Mouse (Mus musculus): ENCODE data around the gene Gm7978. TPM values are rescaled to one million over a fixed set of nuclear protein-coding genes. Genes with fewer than 3 reads are reported as not detected.

The Gm7978 gene
- polyA plus RNA-seq (2017; shearing (Covaris generic)), result not detected

DNA sequence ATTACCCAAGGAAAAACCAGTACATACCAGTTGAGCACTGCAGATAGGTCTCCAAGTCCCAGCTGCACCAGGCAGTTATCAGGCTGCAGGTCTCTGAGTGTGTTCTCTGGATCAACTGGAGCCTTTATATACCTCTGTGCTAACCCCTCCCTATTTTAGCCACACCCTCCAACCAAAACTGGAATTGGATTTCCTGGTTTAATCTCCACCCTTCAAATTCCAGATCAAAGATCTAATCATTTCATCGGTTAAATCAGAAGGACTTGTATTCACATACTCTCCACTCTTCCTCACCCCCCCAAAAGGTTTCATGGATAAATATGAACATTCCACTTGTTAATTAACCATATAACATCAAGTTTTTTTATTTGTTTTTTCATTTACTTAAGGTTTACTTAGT, at the start of gene Gm7978:
Gene Gm7978, minus strand, starts transcription at position 101 of the 400 bp plus-strand sequence.

DNA sequence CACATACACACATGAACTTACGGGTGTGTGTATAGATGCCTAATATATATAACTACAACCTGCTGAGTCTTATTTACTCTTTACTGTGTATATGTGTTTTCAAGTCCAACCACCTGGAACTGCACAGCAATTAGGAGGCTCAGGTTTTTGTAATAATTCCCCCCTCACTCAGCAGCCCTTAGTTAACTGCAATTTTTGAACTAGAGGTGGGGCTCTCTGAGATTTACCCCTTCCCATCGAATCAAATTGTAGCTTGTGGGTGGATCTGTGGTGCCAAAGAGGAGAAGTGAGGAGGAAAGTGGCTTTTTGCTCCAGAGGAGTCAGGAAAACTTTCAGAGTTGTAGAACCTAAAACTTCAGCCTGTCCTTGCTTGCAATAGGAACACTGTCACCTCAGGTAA, 39.7 kb upstream of the Gm7978 start, which contains the start of gene E330014E10Rik:
Gene E330014E10Rik, plus strand, starts transcription at position 301 of the 400 bp plus-strand sequence.

DNA sequence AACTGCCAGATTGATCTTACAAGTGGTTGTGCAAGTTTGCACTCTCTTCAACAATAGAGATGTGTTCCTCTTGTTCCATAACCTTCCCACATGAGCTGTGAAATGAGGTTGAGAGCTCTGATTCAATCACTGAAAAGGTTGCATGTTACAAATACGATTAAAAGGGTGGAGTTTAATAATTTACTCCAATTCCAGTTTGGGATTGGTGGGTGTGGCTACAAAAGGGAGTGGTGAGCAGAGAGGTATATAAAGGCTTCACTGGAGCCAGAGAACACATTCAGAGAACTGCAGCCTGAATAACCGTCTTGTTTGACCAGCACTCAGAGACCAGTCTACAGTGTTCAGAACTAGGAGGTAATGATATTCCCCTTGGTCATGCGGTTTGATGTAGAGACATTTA, 5.7 kb upstream of the Gm7978 start, which contains the start of gene Gm7982:
Gene Gm7982, plus strand, starts transcription at position 301 of the 400 bp plus-strand sequence.

Other genes starting within 250 kb of the Gm7978 start
- not detected for gene Gm3286, start 225.4 kb downstream of the Gm7978 start, polyA plus RNA-seq (2017; shearing (Covaris generic))
- not detected for gene Gm7971, start 141.3 kb downstream of the Gm7978 start, polyA plus RNA-seq (2017; shearing (Covaris generic))
- gene Gm7982, start 5.8 kb upstream of the Gm7978 start, polyA plus RNA-seq (2017; shearing (Covaris generic)), result 0.64 TPM
- gene E330014E10Rik, start 39.8 kb upstream of the Gm7978 start, polyA plus RNA-seq (2017; shearing (Covaris generic)), result not detected
- not detected for gene Cxcl13, start 220.8 kb upstream of the Gm7978 start, polyA plus RNA-seq (2017; shearing (Covaris generic))